Mouse (Mus musculus) G1E-ER4 (cell line): Measurements from ENCODE around the gene D430041D05Rik. TPM values are rescaled to one million over a fixed set of nuclear protein-coding genes. Genes with fewer than 3 reads are reported as not detected.

ENCODE experiments used
- GATA1 ChIP-seq: IDR thresholded peaks from one replicate; pipeline ENCODE4 v1.8.0; 2012; ENCODE audit warnings: low read length, inconsistent platforms
- polyA plus RNA-seq: library from polyadenylated mRNA; stranded (reverse); fragments of >175 nt; gene quantifications from 2 replicates; pipeline ENCODE4 v1.2.3, GENCODE M21; 2012

D430041D05Rik gene
- 0.08 and 0.09 TPM in 2 replicates for polyA plus RNA-seq

DNA sequence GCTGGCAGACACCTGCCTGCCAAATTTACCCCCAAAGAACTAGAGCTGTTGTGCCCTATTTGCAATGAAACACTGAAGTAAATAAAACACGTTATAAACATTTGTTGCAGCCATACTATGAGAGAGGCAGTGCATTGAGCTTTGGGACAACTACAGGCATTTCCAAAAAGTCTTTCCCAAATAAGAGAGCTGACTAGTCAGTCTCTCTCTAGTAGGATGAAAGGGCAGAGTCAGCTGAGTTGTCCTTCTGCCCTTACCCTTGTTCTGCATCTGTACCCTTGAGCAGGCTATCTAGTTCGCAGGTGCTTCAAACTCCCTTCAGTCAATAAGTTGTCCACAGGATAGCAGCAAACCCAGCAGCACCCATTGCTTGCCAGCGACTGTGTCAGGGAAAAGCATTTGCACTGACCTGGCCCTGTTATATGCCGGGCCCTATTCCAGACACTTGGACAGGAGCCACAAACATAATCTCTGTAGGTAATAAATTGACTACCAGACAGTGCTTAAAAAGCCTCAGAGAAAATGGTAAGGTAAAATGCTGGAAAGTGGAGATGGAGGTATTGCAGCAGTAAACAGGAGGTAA lies at the start of gene D430041D05Rik:
TSS of gene D430041D05Rik (minus strand) at position 51 of the 583 bp plus-strand sequence.
- TF ChIP-seq GATA1, result no peak

DNA sequence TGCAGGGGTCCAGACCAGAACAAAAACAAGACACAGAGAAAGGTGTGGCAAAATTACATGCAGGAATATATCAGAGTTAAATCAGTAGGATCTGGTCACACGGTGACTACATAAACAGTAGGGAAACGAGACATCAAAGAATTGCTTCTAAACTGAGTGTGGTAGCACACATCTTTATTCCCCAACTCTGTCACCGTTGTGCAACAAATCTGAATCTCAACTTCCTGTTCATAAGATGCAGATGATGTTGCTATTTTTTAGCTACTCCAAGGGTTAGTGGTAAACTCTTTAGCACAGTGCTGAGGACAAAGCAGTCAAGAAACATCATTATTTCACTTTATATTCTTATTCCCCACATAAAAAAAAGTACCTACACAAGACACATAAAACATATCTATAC lies 49.2 kb upstream of the D430041D05Rik start:
- TF ChIP-seq GATA1, result no peak

DNA sequence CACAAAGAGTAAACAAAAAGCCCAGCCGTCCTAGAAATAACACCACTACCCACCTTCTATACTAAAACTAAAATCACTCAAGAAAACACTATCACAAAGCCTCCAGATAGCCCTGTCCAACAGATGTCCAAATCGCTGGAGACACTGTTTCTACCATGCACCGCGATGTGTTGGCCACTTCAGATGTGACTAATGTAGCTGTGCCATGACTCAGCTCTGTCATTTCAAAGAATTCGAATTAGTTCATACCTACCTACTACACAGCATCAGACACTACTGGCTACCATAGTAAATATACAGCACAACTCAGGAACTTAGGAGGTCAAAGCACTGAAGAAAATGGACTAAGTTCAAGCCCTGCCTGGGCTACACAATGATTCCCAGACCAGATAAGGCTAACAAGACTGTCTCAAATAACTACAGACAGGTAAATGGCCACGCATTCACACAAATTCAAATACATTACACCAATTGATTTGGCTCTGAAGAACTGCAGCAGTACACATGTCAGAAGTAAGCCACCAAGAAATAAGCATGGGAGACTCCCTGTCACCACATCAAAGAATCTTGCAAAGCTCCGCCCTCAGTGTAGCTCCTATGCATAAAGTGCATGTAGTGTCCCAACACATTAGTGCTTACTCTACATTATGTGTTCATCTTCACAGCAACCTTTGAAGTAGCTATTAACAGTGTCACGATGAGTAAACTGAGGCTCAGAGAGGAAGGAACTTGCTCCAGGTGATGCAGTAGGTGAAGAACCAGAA lies 47.9 kb upstream of the D430041D05Rik start:
- no peak for TF ChIP-seq GATA1

DNA sequence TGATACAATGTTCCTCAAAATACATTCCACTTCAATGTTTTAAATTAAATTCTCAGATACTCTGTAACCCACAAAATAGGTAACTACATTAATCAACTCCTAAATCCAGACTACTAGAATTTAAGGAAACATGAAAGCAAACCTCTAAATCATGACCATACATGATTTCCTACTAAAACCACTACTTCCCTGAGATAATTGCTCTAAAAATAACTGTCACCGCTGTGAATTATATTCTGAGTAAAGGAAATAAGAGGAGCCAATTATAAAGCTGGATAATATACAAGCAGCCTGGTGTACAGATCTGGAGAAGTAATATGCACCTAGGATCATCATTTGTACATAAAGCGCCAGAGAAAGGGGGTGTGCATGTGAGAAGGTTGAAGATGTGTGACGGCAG lies 46.3 kb upstream of the D430041D05Rik start:
- TF ChIP-seq GATA1, result no peak

DNA sequence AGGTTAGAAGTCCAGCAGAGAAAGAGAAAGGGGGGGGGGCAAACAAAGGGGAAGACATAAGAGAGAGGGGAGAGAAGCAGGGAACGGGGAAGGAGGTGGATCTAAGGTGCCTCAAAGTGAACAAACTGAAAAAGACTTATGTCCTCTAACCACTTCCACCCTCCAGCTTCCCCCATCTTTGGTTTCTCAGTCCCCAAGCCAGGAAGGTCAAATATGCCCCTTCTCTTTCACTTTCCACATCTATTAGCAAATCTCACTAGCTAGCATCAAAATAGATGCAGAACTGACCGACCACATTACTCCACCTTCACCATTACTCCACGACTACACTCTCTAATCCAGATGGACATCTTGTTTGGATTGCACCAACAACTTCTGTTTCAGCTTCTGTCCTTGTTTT lies 39.9 kb upstream of the D430041D05Rik start:
- TF ChIP-seq GATA1, result no peak

DNA sequence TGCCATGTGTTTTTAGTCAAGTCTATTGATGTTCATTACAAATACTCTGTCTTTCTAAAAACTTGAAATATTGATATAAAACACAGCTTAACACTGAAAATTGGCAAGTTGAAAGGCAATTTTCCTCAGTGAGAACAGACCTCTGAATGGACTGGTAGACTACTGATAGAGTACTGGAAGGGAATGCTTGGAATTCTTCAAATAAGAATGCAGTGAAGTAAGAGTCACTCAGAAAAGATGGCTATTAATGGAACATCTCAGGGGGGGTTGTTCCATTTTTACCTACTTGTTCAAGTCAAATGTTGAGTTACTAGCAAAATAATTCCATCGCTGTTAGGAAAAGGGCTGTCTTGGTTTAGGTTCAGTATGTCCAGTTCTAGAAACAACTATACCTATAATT lies 38.4 kb upstream of the D430041D05Rik start:
- no peak for TF ChIP-seq GATA1

DNA sequence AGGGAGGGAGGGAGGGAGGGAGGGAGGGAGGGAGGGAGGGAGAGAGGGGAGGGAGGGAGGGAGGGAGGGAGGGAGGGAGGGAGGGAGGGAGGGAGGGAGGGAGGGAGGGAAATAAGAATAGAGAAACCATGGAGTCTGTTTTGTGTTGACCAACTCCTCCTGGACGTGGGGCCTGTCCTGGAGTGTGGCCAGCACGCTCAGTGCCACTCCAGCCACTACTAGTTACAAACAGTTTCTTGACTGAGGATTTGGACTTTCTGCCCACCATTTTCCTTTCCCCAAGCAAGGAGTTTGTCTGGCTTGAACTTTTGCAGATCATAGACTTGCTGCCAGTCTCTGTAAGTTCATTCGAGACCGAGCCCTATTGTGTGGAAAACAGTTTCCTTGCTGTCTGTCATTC lies 37.4 kb upstream of the D430041D05Rik start:
- no peak for TF ChIP-seq GATA1

DNA sequence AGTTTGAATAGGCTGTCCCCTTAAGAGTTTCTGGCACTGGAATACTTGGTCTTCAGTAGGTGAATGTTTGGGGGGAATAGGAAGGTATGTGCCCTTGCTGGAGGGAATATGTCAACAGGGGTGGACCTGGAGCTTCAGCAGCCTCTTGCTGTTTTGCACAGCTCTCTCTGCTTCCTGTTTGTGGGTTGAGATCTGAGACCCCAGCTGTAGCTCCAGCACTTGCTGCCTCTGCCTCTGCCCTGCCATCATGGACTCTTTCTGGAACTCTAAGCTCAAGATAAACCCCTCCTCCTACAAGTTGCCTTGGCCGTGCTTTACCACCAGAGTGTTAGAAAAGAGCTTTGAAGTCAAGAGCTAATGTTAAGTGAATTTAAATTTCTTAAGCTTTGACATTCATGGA lies 35.2 kb upstream of the D430041D05Rik start:
- no peak for TF ChIP-seq GATA1

DNA sequence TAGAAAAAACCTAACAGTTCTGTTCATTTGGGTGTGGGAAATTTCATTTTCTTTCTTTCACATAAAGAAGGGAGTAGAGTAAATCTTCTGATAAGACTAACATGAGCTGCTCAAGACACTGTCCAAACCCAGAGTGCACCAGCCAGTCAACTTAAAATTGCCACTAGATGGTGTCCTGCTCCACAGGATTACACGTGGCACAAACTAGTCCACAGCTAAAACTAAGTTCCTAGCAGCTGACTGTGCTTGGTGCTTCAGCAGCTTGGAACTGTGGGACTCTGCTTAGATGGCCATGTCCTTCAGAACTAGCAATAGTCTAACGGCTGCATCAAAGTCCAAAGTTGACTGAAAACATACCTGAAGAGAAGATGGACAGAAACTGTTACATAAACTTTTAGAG lies 34.0 kb upstream of the D430041D05Rik start:
- no peak for TF ChIP-seq GATA1

DNA sequence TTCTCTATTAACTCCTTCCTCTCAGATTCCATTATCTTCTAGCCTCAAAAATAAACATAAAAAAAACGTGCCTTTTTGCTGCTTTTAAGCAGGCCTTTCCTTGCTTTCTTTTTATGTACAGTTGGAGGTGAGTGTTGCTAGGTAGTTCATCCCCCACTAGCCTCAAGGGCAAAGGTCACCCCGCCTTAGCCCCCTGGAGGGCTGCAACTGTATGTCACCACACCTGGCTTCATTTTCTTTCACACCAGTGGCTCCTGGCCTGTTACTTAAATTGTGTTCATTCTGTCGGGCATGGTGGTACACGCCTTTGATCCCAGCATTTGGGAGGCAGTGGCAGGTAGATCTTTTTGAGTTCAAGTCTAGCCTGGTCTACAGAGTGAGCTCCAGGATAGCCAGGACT lies 31.5 kb upstream of the D430041D05Rik start:
- no peak for TF ChIP-seq GATA1

DNA sequence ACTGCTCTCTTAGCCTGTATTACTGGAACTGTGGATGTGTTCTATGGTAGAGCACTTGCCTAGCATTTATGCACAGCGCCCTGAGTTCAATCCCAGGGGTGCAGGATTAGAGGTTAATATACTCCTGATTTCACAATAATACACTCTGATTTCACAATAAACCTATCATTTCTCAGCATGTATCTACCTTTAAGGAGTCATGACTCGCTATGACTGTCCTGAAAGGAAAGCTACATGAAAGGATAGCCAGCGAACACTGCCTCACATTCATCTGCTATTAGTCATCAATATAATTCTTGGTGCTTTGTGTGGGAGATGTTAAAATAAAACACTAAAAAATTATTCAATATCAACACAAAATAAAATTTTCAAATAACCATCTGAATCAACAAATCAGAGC lies 25.4 kb upstream of the D430041D05Rik start:
- TF ChIP-seq GATA1, result no peak

DNA sequence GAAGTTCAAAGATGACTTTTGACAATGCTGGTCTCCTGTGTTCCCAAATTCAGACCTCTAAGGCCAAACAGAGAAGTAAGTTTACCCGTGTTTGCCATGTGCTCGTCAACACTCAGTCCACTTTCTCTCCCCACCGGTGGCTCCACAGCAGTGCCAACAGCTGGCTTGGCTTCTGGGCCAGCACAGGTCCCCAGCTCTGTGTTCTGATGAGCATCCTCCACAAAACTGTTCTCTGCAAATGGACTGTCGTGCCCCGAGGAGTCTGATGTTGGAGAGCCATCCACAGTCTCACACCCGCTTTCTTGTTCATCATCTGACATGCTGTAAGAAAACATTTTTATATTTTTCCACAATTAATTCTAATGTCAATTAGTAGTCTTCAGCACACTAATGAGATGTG lies 20.3 kb upstream of the D430041D05Rik start:
- TF ChIP-seq GATA1, result no peak

DNA sequence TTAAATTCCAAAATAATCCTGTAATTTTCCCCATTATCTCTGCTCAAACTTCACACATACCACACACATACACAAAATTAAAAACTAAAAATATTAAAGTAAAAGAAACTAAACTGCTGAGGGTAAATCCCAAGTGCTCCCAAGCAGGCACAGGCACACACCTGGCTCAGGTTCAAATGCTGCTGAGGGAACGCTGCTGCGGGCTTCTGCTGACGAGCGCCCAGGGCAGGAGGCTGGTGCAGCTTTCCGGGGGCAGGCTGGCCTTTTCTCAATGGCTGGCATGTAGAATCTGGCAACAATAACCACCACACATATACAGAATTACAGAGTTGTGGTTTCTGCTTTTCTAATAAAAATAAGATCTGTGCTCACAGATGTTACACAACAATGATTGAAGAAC lies 19.8 kb upstream of the D430041D05Rik start:
- no peak for TF ChIP-seq GATA1

DNA sequence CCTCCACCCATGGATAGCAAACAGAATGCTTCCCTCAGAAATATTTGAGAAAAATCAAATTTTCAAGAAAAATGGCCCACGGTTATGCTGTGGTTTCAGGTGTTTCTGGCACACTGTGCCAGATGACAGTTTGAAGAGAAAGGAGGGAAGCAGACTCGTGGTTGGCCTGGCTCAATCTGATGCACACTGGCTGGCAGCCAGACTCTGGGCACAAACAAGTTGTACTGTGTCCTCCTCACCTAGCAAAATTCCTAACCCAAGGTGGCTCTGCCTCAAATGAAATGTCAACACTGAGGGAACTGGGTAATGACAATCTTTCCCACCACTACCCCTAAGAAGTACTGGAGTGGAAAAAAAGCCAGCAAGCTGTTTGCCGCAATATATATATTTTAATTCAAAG lies 15.3 kb upstream of the D430041D05Rik start:
- no peak for TF ChIP-seq GATA1

DNA sequence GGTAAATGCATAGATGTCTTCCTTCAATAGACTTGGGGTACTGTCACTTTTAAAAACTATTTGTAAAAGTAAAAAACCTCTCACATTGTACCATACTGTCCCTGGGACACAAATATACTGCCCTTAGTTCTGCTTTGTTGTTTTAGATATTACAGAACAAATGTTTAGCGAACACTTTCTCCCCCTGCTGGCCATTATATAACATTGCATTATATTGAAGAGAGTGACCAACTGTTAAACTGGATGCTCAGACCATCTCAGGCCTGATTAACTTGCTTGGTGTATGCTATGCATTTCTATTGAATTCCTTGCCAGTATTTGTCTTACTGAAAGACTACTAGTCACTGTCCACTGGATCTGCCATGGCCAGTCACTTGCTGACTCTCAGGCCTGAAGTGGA lies 11.4 kb upstream of the D430041D05Rik start:
- no peak for TF ChIP-seq GATA1

DNA sequence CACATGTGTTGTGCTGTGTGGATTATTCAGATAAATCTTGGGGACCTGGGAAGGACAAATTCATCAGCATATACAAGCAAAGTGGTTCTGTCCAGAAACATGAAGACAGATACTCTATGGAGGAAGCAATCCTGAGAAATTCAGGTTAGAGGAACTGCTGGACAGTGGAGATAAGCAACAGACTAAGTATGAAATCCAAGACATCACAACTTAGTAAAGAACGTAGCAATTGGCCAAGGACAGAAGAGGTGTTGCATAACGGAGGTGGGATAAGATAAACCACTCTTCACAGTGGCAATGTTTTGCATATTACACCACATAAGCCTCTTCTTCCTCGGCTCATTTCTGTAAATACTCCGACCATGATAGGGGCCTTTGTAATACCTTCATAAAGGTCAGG lies 10.0 kb upstream of the D430041D05Rik start:
- TF ChIP-seq GATA1, result peak; percentile 16

DNA sequence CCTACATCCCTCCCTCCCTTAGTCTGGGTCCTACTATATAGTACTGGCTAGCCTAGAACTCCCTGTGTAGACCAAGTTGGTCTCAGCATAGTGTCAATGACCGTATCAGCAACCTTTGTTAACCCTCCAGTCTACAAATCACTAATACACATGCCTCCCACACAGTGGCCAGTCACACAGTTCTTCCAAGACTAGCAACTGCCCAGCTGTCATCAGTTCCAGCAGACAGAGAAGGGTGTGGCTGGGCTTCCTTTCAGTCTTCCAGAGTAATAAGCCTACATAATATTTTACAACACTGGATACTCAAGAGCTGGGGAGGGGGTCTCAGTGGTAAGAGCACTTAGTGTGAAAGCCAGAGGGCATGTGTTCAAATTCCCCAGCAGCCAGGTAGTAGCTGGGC lies 9.2 kb upstream of the D430041D05Rik start:
- TF ChIP-seq GATA1, result no peak

DNA sequence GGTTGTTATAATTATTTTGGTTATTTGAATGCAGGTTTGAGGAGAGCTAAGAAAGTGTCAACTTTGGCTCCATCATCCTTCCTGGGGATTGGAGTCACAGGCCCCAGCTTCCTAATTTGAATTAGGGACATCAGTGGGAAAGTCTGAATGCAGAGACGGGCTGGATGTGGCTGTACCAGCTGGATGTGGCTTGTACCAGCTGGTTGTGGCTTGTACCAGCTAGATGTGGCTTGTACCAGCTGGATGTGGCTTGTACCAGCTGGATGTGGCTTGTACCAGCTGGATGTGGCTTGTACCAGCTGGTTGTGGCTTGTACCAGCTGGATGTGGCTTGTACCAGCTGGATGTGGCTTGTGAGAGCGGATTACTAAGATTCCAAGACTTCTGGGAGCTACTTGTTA lies 8.6 kb upstream of the D430041D05Rik start:
- no peak for TF ChIP-seq GATA1

DNA sequence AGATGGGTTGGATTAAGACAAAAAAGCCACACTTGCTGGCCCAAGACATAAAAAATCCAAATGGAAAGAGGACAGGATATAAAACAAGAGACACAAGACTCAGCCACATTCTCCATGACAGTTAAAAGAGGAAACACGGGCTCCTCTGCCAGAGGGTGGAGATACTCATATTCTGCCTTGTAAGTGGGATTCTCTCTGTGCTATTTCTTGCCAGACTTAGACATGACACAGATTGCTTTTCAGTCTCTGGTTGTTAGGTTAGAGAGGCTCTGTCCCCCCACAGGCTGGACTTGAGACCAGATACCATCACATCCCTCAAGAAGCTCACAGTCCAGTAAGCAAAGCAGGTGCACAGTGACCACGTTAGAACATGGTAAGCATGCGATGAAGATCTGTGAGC lies 2.2 kb upstream of the D430041D05Rik start:
- no peak for TF ChIP-seq GATA1
